Mouse (Mus musculus) lung, embryonic 16.5 days (tissue): ENCODE results near the gene Gadd45gip1. TPM values are rescaled to one million over a fixed set of nuclear protein-coding genes. Genes with fewer than 3 reads are reported as not detected.
A peak's percentile ranks its signal among the peaks of the same experiment; 100 is the strongest.

Experiments used
- ATAC-seq: fragments of 200-750 bp; cut with Nextera tagmentation; 2 replicates; pipeline ENCODE4 v1.8.0; 2017; ENCODE audit warnings: low read depth, mild to moderate bottlenecking, moderate library complexity
- H3K27ac ChIP-seq: fragments of 300-500 bp; sonication (generic); 2 replicates; pipeline ENCODE4 v1.5.1; 2014; ENCODE audit warnings: mild to moderate bottlenecking, control low read depth, low read length
- H3K27me3 ChIP-seq: fragments of 300-500 bp; sonication (generic); 2 replicates; pipeline ENCODE4 v1.6.1; 2014; ENCODE audit warnings: low read depth, low read length, mixed read lengths; ENCODE audit not compliant: control insufficient read depth, insufficient read depth
- H3K36me3 ChIP-seq: fragments of 300-500 bp; sonication (generic); 2 replicates; pipeline ENCODE4 v1.6.1; 2014; ENCODE audit warnings: low read length; ENCODE audit not compliant: control insufficient read depth, insufficient read depth
- H3K4me1 ChIP-seq: fragments of 300-500 bp; sonication (generic); replicated peaks from 2 replicates; pipeline ENCODE4 v1.6.1; 2014; ENCODE audit warnings: low read length, mixed read lengths; ENCODE audit not compliant: control insufficient read depth, insufficient read depth
- H3K4me2 ChIP-seq: fragments of 300-500 bp; sonication (generic); 2 replicates; pipeline ENCODE4 v1.6.1; 2014; ENCODE audit warnings: low read depth, low read length, control low read depth
- H3K4me3 ChIP-seq: fragments of 300-500 bp; sonication (generic); 2 replicates; pipeline ENCODE4 v1.5.1; 2014; ENCODE audit warnings: mild to moderate bottlenecking, low read length, control low read depth
- H3K9ac ChIP-seq: fragments of 300-500 bp; sonication (generic); 2 replicates; pipeline ENCODE4 v1.6.1; 2014; ENCODE audit warnings: low read length, control low read depth
- H3K9me3 ChIP-seq: fragments of 300-500 bp; sonication (generic); 2 replicates; pipeline ENCODE4 v1.6.1; 2016; ENCODE audit warnings: low read length; ENCODE audit not compliant: control insufficient read depth
- whole genome bisulfite sequencing: fragments of 180-500 bp; shearing (Covaris S2); extraction: QIAGEN DNeasy Blood & Tissue Kit; methylation state at CpG from one replicate; pipeline ENCODE4 v1.1.7; 2014; 5-methylcytosine and 5-hydroxymethylcytosine counted together
- polyA plus RNA-seq: library from polyadenylated mRNA; unstranded; fragments of >200 nt; fragmentation: Nextera tagmentation; extraction: Ambion mirVana; gene quantifications from 2 replicates; pipeline ENCODE4 v1.2.1, GENCODE M21; 2015

Gene Gadd45gip1
- polyA plus RNA-seq, 1 experiment from 2014 or later, result 43.0 TPM

- Histone ChIP-seq H3K27me3 (no peaks in the 10 kb centered on the region; the same call in 1 of the 2 replicates), H3K36me3 (no peaks in the 10 kb centered on the region)
- ATAC-seq, result no peak
These were observed 22.0 kb upstream of the Gadd45gip1 start for GRCm38 (mm10) chr8:84809109-84809940.

GRCm38 (mm10) chr8:84809941-84810280 lies 21.4 kb upstream of the Gadd45gip1 start:
- ATAC-seq, result no peak
- Histone ChIP-seq H3K4me1 (peaks cover 9% of the 10 kb centered on the region), H3K9me3 (0 out of 2 replicates have a peak, but pooled peaks cover 5% of the 10 kb centered on the region), H3K36me3 (no peaks in the 10 kb centered on the region), H3K4me2 (no peak overlapping the region), H3K4me3 (no peak overlapping the region), H3K27me3 (no peaks in the 10 kb centered on the region; the same call in 1 of the 2 replicates), H3K27ac (no peak overlapping the region), H3K9ac (no peak overlapping the region)
- 70% methylated on average over 5 of the region's 5 CpGs for WGBS

More at GRCm38 (mm10) chr8:84809109-84809940, 22.0 kb upstream of the Gadd45gip1 start:
- Histone ChIP-seq H3K4me2 (no peak overlapping the region), H3K9me3 (0 out of 2 replicates have a peak, but pooled peaks cover 5% of the 10 kb centered on the region), H3K4me3 (no peak overlapping the region), H3K4me1 (peaks cover 8% of the 10 kb centered on the region), H3K9ac (no peak overlapping the region), H3K27ac (no peak overlapping the region)
- 67% methylated on average over 12 of the region's 12 CpGs for WGBS

DNA sequence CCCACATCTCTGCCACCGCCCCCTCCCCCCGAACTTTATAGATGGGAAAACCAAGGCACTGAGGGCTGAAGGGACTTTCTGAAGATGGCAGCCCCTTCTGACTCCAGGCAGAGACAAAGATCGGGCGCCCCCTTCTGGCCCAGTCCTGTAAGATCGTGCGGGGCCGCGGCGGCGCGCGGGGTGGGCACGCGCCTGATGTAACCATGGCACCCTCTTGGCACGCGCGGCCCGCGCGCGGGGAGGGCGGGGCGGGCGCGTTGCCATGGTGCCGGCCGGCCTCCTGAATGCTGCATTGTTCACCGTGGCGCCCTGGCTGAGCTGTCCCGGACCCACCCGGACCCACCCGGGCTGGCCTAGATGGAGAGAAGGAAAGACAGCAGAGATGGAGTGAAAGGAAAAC lies 20.4 kb upstream of the Gadd45gip1 start:
- Histone ChIP-seq H3K4me1 (peaks cover 15% of the 10 kb centered on the region), H3K27me3 (no peaks in the 10 kb centered on the region; the same call in 1 of the 2 replicates), H3K27ac (no peak overlapping the region), H3K9me3 (0 out of 2 replicates have a peak, but pooled peaks cover 3% of the 10 kb centered on the region), H3K4me2 (peak overlapping the region; percentile 70), H3K9ac (peak overlapping the region; percentile 45), H3K36me3 (no peaks in the 10 kb centered on the region), H3K4me3 (peak overlapping the region; percentile 46)
- WGBS, result under 1% methylated on average over 32 of the region's 32 CpGs
- peak; percentile 86 for ATAC-seq

- Histone ChIP-seq H3K27ac (no peak overlapping the region), H3K4me3 (peak overlapping the region; percentile 46), H3K9ac (peak overlapping the region; percentile 45), H3K9me3 (no peaks in the 10 kb centered on the region), H3K27me3 (no peaks in the 10 kb centered on the region; the same call in 1 of the 2 replicates), H3K4me1 (peaks cover 15% of the 10 kb centered on the region), H3K4me2 (peak overlapping the region; percentile 70), H3K36me3 (no peaks in the 10 kb centered on the region)
- WGBS, result 25% methylated on average over 10 of the region's 10 CpGs
- no peak for ATAC-seq
These were observed 20.0 kb upstream of the Gadd45gip1 start for GRCm38 (mm10) chr8:84811303-84811702.

- Histone ChIP-seq H3K4me1 (peaks cover 15% of the 10 kb centered on the region), H3K9me3 (no peaks in the 10 kb centered on the region), H3K36me3 (no peaks in the 10 kb centered on the region), H3K27ac (no peak overlapping the region), H3K4me3 (no peak overlapping the region), H3K27me3 (no peaks in the 10 kb centered on the region; the same call in 1 of the 2 replicates), H3K4me2 (no peak overlapping the region), H3K9ac (no peak overlapping the region)
- 2% methylated on average over 5 of the region's 5 CpGs for WGBS
- ATAC-seq, result peak; percentile 17; the same call in 1 of the 2 replicates
These were observed 18.3 kb upstream of the Gadd45gip1 start for GRCm38 (mm10) chr8:84813059-84813458.

GRCm38 (mm10) chr8:84813830-84814229 lies 17.5 kb upstream of the Gadd45gip1 start:
- Histone ChIP-seq H3K4me2 (no peak overlapping the region), H3K36me3 (no peaks in the 10 kb centered on the region), H3K27ac (no peak overlapping the region), H3K4me1 (peaks cover 15% of the 10 kb centered on the region), H3K4me3 (no peak overlapping the region), H3K27me3 (no peaks in the 10 kb centered on the region; the same call in 1 of the 2 replicates), H3K9me3 (no peaks in the 10 kb centered on the region), H3K9ac (no peak overlapping the region)
- 71% methylated on average over 3 of the region's 3 CpGs for WGBS
- no peak for ATAC-seq

- Histone ChIP-seq H3K27me3 (no peaks in the 10 kb centered on the region; the same call in 1 of the 2 replicates), H3K9ac (no peak overlapping the region), H3K4me1 (peaks cover 15% of the 10 kb centered on the region), H3K4me2 (no peak overlapping the region), H3K36me3 (no peaks in the 10 kb centered on the region), H3K27ac (no peak overlapping the region), H3K9me3 (no peaks in the 10 kb centered on the region), H3K4me3 (no peak overlapping the region)
- 84% methylated on average over 11 of the region's 11 CpGs for WGBS
- no peak for ATAC-seq
These were observed 17.1 kb upstream of the Gadd45gip1 start for GRCm38 (mm10) chr8:84814240-84814554.

- no peak for ATAC-seq
- no peak overlapping the region for H3K27ac ChIP-seq
- H3K4me2 ChIP-seq, result no peak overlapping the region
- H3K9me3 ChIP-seq, result no peaks in the 10 kb centered on the region
- H3K9ac ChIP-seq, result 0 out of 2 replicates have a peak overlapping the region, but pooled peaks have one; percentile 26
- peaks cover 15% of the 10 kb centered on the region for H3K4me1 ChIP-seq
- H3K4me3 ChIP-seq, result no peak overlapping the region
- no peaks in the 10 kb centered on the region; the same call in 1 of the 2 replicates for H3K27me3 ChIP-seq
- H3K36me3 ChIP-seq, result no peaks in the 10 kb centered on the region
- WGBS, result 43% methylated on average over 19 of the region's 19 CpGs
These were observed 16.5 kb upstream of the Gadd45gip1 start for GRCm38 (mm10) chr8:84814555-84815441.

- ATAC-seq, result peak; percentile 78
These were observed 15.8 kb upstream of the Gadd45gip1 start for GRCm38 (mm10) chr8:84815547-84815946.

More at GRCm38 (mm10) chr8:84815547-84815946, 15.8 kb upstream of the Gadd45gip1 start:
- Histone ChIP-seq H3K4me2 (no peak overlapping the region), H3K4me3 (no peak overlapping the region), H3K4me1 (peaks cover 15% of the 10 kb centered on the region), H3K27me3 (no peaks in the 10 kb centered on the region; the same call in 1 of the 2 replicates), H3K36me3 (no peaks in the 10 kb centered on the region), H3K9me3 (no peaks in the 10 kb centered on the region), H3K9ac (0 out of 2 replicates have a peak overlapping the region, but pooled peaks have one; percentile 26), H3K27ac (no peak overlapping the region)
- 9% methylated on average over 9 of the region's 9 CpGs for WGBS
